ENCODE assay signal across 19 mouse cellular contexts in genomic region chr1:111020434-111021060, GRCm38 (mm10). TPM values are rescaled to one million over a fixed set of nuclear protein-coding genes. Genes with fewer than 3 reads are reported as not detected.
A peak's percentile ranks its signal among the peaks of the same experiment; 100 is the strongest.
DNase-seq lines count a peak whose midpoint lies in the region; ATAC-seq and TF ChIP-seq lines count a peak whose summit lies in the region.
"Had no signal": no experiment of that assay in that cellular context is flagged by ENCODE, and none has a peak within 500 bp of the region (broad histone marks: within the 10 kb centered on the region; RNA-seq: fewer than 3 reads in every experiment).

No protein-coding gene starts in this region.

- no peak overlapping the region for H3K4me2 ChIP-seq in hindbrain, postnatal 0 days (ENCODE audit: low read depth, low read length)
- H3K4me2 ChIP-seq in embryonic facial prominence, embryonic 14.5 days (ENCODE audit: low read depth, low read length) = no peak overlapping the region
- H3K4me2 ChIP-seq: forebrain, embryonic 15.5 days; hindbrain, embryonic 12.5 days; liver, embryonic 13.5 days had no signal

- DNase-seq in hindbrain, postnatal 0 days (ENCODE audit: low spot score) = peak; percentile 2
- no peak for DNase-seq in hindbrain, embryonic 10.5 days (ENCODE audit: low spot score)
- peak; percentile 50 for DNase-seq in brain, adult 2 months (ENCODE audit: low read depth, low spot score)
- DNase-seq in brain, embryonic 14.5 days (ENCODE audit: low read depth) = peak; percentile 48
- peak; percentile 43 for DNase-seq in embryonic facial prominence, embryonic 14.5 days (ENCODE audit: low spot score)
- DNase-seq in kidney, postnatal 36 days = no peak
- no peak for DNase-seq in thymus, adult 18-20 months
- no peak for DNase-seq in cerebellum, postnatal 10 days
- DNase-seq: adrenal gland, adult 8-10 months; cerebellum, adult 9-11 months; kidney, adult 18-20 months; liver, embryonic 13.5 days had no signal

- ATAC-seq in hindbrain, postnatal 0 days = no peak
- ATAC-seq in embryonic facial prominence, embryonic 14.5 days (ENCODE audit: low read depth) = no peak
- ATAC-seq: CD4-positive, CD25-positive, alpha-beta regulatory T cell, adult 4 months; forebrain, embryonic 15.5 days had no signal

- no peaks in the 10 kb centered on the region for H3K4me1 ChIP-seq in hindbrain, postnatal 0 days (ENCODE audit: insufficient read depth, low read length)
- H3K4me1 ChIP-seq in hindbrain, embryonic 10.5 days (replicated peaks) = no peaks in the 10 kb centered on the region; the same call in 1 of the 2 replicates
- no peaks in the 10 kb centered on the region; the same call in 1 of the 2 replicates for H3K4me1 ChIP-seq in embryonic facial prominence, embryonic 14.5 days (ENCODE audit: control insufficient read depth, insufficient read depth, low read length)
- H3K4me1 ChIP-seq: hindbrain, embryonic 12.5 days; liver, embryonic 13.5 days; megakaryocyte, embryonic 14.5 days had no signal

- TF ChIP-seq POLR2A in brain, embryonic 14.5 days (IDR thresholded peaks at IDR 0.05; ENCODE audit: borderline replicate concordance, extremely low read depth, insufficient read depth, insufficient read length, poor library complexity, severe bottlenecking) = no peak

- no peak overlapping the region for H3K4me3 ChIP-seq in hindbrain, postnatal 0 days (ENCODE audit: low read length)
- H3K4me3 ChIP-seq in hindbrain, embryonic 10.5 days = no peak overlapping the region
- H3K4me3 ChIP-seq in embryonic facial prominence, embryonic 14.5 days (ENCODE audit: low read depth, low read length) = no peak overlapping the region
- H3K4me3 ChIP-seq: forebrain, embryonic 15.5 days; hindbrain, embryonic 12.5 days; liver, embryonic 13.5 days; megakaryocyte, embryonic 14.5 days had no signal

- H3K27ac ChIP-seq in hindbrain, postnatal 0 days = no peak overlapping the region
- H3K27ac ChIP-seq in hindbrain, embryonic 10.5 days = no peak overlapping the region
- H3K27ac ChIP-seq in embryonic facial prominence, embryonic 14.5 days (replicated peaks; ENCODE audit: low read depth, low read length) = no peak overlapping the region
- H3K27ac ChIP-seq: forebrain, embryonic 15.5 days; hindbrain, embryonic 12.5 days; liver, embryonic 13.5 days had no signal

- 37% methylated on average over 3 of the region's 3 CpGs for WGBS in hindbrain, postnatal 0 days
- 39% methylated on average over 3 of the region's 3 CpGs for WGBS in hindbrain, embryonic 10.5 days
- WGBS in embryonic facial prominence, embryonic 14.5 days = 20% methylated on average over 3 of the region's 3 CpGs

- no peaks in the 10 kb centered on the region for H3K27me3 ChIP-seq in hindbrain, postnatal 0 days (ENCODE audit: insufficient read depth, low read length)
- H3K27me3 ChIP-seq in hindbrain, embryonic 10.5 days (ENCODE audit: insufficient read depth, poor library complexity, severe bottlenecking) = no peaks in the 10 kb centered on the region
- no peaks in the 10 kb centered on the region for H3K27me3 ChIP-seq in embryonic facial prominence, embryonic 14.5 days (replicated peaks; ENCODE audit: control insufficient read depth, insufficient read depth, low read length)
- H3K27me3 ChIP-seq: forebrain, embryonic 15.5 days; hindbrain, embryonic 12.5 days; liver, embryonic 13.5 days; megakaryocyte, embryonic 14.5 days had no signal

- no peak for TF ChIP-seq CTCF in hindbrain, postnatal 0 days (IDR thresholded peaks at IDR 0.05; ENCODE audit: low read depth)
- no peak for TF ChIP-seq CTCF in brain, embryonic 14.5 days (IDR thresholded peaks at IDR 0.05; ENCODE audit: borderline replicate concordance, extremely low read depth, insufficient read depth, insufficient read length)

- H3K9me3 ChIP-seq in hindbrain, postnatal 0 days (ENCODE audit: low read length) = no peaks in the 10 kb centered on the region
- H3K9me3 ChIP-seq in hindbrain, embryonic 10.5 days = no peaks in the 10 kb centered on the region
- no peaks in the 10 kb centered on the region for H3K9me3 ChIP-seq in embryonic facial prominence, embryonic 14.5 days (ENCODE audit: control insufficient read depth, low read length)
- H3K9me3 ChIP-seq: forebrain, embryonic 15.5 days; hindbrain, embryonic 12.5 days; megakaryocyte, embryonic 14.5 days had no signal

- no peak overlapping the region for H3K9ac ChIP-seq in hindbrain, postnatal 0 days (replicated peaks; ENCODE audit: low read length)
- H3K9ac ChIP-seq in embryonic facial prominence, embryonic 14.5 days (ENCODE audit: low read depth, low read length) = no peak overlapping the region
- H3K9ac ChIP-seq: forebrain, embryonic 15.5 days; hindbrain, embryonic 12.5 days; liver, embryonic 13.5 days had no signal

- H3K36me3 ChIP-seq in hindbrain, postnatal 0 days (ENCODE audit: insufficient read depth, low read length) = no peaks in the 10 kb centered on the region
- no peaks in the 10 kb centered on the region for H3K36me3 ChIP-seq in hindbrain, embryonic 10.5 days
- H3K36me3 ChIP-seq in embryonic facial prominence, embryonic 14.5 days (ENCODE audit: control insufficient read depth, insufficient read depth, low read length) = no peaks in the 10 kb centered on the region
- H3K36me3 ChIP-seq: forebrain, embryonic 15.5 days; hindbrain, embryonic 12.5 days; liver, embryonic 13.5 days had no signal

RNA-seq across cellular contexts. Expression of gene Cdh19, which starts 43.2 kb away (rescaled TPM):
- total RNA-seq in hindbrain, postnatal 0 days (2014; rRNA removed) = 1.0 and 1.1 TPM in 2 replicates
- polyA plus RNA-seq in hindbrain, postnatal 0 days (2015; fragmentation: Nextera tagmentation; extraction: Ambion mirVana) = 0.19 and 0.39 TPM in 2 replicates
- polyA plus RNA-seq in hindbrain, embryonic 10.5 days (2016; fragmentation: Nextera tagmentation; extraction: Ambion mirVana) = 0.43 and 1.3 TPM in 2 replicates
- polyA plus RNA-seq in brain, embryonic 14.5 days (2012; rRNA removed) = 0.13 and 0.21 TPM in 2 replicates
- 1.7 and 2.2 TPM in 2 replicates for polyA plus RNA-seq in embryonic facial prominence, embryonic 14.5 days (2014; fragmentation: Nextera tagmentation; extraction: Ambion mirVana)
- total RNA-seq: granulocyte monocyte progenitor cell, adult 5-6 weeks; MEL had no signal
- polyA plus RNA-seq: CD4-positive, CD25-positive, alpha-beta regulatory T cell, adult 4 months; liver, embryonic 13.5 days; testis, adult 2 months had no signal

Comparison
In these comparisons a context has a peak if more than half of its experiments do, and no peak if none do; other contexts are left out.
1. DNase-seq: peak in hindbrain, postnatal 0 days (single experiment), brain, adult 2 months (single experiment), brain, embryonic 14.5 days (single experiment) and embryonic facial prominence, embryonic 14.5 days (single experiment); none in hindbrain, embryonic 10.5 days (single experiment), kidney, postnatal 36 days (0 of 2), thymus, adult 18-20 months (0 of 2) and cerebellum, postnatal 10 days (0 of 2).